Mouse (Mus musculus) left cerebral cortex, adult 9 months (tissue): ENCODE measurements at regions not wholly inside any gene's neighbourhood (a gene's known extent, or its start where the extent isn't known, plus 50 kb on each side); places are given as distances from the start of the nearest gene placed in this dataset.

Source experiments
- DNase-seq, 2 experiments: peaks; one replicate each; pipeline ENCODE4 v3.0.0; 2022; ENCODE audit warnings: low spot score in 2 of 2

DNA sequence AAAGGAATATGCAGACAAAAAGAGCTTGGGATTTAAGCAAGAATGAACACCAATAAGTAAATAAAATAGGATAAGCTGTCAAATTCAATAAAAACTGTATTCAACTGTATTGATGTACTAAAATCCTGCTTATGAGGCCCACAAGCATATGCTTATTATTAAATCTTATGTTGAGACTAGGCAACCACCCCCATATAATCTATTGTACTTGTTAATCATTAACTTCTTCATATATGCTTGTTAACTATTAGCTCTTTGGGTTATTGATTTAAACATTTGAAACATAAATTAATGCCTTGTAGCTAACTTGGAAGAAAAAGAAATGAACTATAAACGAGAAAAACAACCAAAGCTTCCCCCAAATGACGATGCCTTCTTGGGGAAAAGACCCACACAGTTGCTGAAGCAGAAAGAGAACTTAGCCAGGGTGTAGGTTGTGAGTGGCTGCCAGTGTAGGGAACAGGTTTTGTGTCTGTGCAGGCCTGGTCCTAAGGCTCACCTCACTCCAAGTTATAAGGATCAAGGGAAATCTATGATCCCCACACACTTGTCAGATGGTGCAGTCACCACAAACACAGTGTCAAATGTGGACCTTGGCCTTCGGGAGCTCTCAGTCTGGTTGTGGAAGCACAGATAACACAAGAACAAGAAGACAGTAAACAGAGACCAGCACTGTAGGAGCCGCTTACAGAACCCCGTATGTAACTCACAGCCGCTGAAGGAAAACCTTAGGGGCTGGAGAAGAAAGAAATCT, 71.8 kb upstream of the Cited2 start:
- DNase-seq = no peak

DNA sequence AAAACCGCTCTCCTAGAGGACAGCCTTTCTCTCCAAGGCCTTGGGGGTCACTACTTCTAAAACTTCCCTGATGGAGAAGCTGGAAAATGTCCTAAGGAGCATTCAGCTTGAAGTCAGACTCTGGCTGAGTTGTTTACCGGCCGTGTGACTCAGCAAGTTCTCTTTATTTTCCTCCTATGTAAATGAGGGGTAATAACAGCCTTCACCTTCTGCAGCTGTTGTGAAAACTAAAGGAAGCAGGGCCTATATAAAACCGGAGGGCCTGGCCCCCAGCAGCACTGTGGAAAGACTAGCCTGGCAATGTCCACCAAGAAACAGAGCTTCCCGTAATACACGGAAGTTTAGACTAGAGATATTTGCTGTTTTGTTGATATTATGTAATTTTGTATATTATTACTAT, 69.7 kb upstream of the Cited2 start:
- DNase-seq = no peak

DNA sequence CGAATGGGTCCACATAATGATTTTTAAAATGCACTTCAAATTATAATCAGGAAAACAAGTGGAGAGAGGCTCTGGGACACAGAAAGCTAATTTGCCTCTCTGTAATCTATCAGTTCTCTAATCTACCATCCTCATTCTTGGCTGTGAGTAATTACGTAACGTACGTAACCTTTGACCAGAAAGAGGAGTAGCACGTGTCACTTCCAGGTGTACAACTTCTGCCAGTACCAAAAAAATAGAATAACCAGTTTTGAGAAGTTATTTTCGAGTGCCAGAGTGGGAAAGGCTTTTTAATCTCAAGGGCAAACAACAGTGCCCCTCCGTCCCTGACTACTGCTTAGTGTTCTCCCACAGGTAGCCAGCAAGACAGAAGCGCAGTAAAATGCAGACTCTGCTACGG, 69.2 kb upstream of the Cited2 start:
- no peak for DNase-seq

DNA sequence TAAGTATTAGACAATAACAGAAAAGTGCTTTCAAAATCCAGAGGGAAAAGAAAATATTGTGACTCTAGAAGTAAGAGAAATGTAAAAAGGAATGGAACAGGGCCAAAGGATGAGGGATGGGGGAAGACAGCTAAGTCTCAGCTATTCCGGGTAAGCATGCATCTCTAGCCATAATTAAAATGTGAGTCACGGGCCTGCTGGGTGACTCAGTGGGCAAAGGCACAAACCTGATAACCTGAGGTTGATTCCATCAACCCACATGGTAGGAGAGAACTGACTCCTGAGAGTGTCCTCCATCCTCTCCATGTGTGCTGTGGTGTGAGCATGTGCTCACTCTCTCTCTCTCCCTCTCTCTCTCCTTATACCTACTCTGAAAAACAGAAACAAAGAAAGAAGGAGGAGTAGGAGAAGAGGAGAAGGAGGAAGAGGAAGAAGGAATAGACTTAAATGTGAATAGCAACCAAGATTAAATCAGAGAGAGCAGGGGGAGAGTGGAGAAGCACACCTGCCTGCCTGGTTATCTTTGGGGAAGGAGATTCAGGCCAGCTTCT, 68.6 kb upstream of the Cited2 start:
- no peak for DNase-seq

DNA sequence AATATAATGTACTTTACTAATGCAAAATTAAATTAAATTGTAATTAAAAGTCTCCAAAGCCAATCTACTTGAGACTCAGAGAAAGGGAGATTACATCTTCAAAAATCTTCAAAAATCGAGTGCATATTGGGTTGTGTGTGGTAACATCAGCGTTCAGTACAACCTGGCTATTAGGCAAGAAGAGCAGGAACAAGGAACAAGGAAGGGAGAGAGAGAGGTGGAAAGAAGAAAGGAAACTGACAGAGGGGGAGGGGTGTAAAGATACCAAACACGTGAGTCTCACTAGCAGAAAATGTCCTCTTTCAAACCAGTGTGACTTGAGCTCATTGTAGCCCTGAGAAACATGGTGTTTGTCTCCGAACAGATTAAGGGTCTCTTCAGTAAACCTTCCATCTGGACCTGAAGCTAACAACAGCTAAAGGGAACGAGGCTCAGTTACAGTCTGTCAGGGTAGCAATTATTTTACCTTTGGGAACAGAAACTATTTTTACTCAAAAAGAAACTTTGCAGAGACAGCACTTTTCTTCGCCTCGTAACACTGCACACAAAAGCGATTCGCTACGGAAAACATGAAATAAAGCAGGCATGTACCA, 67.5 kb upstream of the Cited2 start:
- DNase-seq = no peak

DNA sequence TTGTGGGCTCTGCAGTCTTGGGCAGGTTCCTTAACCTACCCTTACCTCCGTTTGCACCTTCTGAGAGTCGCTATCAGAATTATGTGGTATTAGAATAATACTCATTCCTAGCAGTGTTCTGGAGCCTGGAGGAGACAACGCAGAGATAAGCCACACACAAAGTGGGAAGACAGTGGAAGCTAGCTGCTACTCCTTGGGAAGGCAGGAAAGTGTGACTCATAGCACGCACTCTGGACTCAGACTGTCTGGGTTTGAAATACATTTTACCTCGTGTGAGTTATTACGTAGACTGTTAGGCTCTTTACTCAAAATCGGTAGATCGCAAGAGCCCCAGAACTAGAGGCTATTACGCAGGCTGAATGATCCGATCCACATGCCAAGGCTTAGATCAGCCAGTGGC, 66.7 kb upstream of the Cited2 start:
- DNase-seq = no peak

DNA sequence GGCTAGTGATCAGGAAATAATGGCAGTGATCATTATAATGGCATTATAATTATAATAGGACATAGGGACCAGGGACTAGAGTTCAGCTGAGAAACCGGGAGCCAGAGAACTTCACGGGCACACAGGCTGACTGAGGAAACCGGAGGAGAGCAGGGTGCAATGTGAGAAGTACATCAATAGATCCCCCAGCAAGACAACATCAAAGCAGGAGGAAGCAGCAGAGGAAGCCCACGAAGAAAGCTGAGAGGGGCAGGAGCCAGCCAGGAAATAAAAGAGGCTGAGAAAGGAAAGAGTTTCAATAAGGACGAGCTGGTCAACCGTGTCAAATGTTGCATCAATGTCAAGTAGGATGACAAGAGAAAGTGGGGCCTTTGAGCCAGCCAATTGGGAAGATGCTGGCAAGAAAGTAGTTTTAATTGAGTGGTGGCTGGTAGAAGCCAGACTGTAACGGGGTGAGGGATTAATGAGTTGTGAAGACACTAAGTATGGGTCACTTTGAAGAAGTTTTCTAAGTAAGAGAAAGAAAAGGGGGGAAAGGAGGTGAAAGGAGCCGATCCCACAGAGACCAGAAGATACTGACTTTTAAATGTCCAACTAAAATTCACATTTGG, 66.0 kb upstream of the Cited2 start:
- DNase-seq = no peak

DNA sequence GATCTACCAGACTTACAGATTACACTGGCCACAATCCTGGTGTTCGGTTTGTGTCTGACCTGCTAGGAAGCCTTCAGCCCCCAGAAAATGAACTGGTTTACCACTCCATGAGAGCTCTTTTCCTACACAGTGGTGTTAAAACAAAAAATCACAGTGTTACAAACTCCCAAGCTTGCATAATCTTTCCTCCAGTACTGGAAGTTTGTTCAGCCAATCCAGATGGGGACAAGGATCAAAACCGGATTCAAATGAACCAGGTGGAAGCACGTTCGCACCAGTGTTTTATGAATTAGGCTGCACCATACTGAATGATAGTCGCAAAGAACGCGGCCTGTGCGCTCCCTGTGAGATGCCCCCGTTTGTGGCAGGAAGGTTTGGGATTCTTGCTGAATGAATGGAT, 63.4 kb upstream of the Cited2 start:
- DNase-seq = no peak

DNA sequence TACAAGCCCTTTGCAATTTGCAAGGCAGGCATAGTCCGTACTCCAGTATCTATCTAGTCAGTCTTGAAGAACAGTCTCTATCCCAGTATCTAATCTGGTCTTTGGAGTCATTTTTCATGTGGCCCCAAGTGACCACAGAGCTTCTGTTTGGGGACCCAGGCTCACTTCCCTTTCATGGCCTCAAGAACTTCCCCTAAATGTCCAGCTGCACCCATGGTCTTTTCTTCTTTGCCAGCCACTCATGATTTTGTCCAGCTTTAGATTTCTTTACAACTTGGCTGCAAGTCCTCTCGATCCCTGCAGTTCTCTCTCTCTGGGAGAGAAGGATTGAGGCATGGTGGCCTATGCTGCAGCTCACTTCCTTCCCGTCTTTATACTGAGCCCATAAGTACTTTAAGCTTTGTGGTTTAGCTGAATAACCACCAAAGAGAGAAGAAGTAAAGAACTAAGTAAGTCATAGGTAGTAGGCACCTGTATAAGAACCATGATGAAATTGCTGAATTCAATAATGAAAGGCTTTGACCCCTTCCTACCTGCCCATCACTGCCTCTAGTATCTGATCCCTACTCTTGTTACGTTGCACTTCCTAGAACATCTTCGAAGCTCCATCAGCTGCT, 62.1 kb upstream of the Cited2 start:
- DNase-seq = no peak

DNA sequence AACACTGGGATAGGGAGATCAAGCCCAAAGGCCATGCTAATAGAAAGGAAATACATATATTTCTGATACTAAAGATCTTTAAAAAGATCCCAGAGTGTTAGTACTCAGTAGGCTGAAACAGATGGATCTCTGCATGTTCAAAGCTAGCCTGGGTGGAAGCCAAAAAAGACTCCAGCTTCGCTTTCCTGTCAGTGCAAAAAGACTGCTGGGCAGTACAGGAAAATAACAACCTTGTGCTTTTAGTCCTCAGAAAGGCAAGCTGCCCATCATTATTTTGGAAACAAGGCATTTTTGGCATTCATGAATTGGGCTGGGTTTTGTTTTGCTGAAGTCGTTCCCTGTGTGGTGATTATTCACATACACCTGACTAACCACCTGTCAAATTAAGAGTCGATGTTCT, 56.9 kb upstream of the Cited2 start:
- DNase-seq = no peak

DNA sequence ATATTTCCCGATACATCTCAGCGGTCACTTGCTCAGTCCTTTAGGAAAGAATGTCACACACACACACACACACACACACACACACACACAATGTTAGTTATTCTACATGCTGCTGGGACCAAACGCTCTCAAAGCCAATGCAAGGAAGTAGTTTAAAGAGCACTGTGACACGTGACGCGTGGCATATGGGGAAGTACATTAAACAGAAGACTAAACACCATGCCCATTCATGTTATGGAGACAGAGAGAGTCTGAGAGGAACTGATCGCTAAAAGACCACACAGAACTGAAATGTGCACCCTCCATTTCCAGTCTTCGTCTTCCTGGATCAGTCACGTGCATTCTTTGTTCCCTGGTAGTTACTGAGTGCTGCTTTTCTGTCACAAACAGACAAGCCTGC, 53.6 kb upstream of the Cited2 start:
- DNase-seq = no peak
